Mouse (Mus musculus): ENCODE measurements at regions not wholly inside any gene's neighbourhood (a gene's known extent, or its start where the extent isn't known, plus 50 kb on each side); places are given as distances from the start of the nearest gene placed in this dataset.

DNA sequence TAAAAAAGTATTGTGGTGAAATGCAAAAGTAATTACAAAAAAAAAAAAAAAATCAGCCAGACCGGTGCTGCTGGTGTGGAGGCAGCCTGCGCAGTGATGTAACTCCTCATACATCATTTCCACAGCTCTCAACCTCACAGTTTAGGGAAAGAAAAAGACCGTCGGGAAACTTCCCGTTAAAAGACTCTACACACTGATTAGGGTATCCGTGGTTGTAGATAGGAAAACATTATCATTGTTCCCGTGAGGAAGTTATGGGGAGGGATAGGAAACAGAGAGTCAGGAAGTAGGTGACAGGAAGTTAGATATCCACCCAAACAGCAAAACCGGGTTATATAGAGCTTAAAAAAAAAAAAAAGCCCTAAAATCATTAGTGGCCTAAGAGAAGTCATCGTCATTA is 52.9 kb upstream of the Zfp64 start:
- intact Hi-C loops (cut with DNase I): no loop called here

DNA sequence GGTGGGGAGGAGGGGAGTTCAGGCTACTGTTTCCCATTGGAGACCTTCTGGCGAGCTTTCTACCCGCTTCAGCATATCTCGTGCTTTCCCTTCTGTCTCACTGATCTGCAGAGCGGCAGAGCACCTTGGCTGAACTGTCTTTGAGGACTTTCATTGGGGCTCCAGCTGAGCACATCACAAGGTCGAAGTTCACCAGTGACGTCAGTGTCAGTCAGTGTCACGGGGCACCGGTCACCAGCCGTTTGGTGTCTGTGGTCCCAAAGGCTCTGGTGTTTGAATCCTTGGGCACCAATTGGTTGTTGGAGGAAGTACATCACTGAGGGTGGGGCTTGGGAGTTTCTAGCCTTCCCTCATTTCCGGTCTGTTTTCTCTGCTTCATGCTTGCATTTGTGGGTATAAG is 51.2 kb upstream of the Zfp64 start:
- intact Hi-C loops (cut with DNase I): no loop called here
- no peak for DNase-seq (ENCODE audit: low spot score in 2 of 2)

More for the DNA sequence above, 52.9 kb upstream of the Zfp64 start:
- no peak for DNase-seq (ENCODE audit: low spot score in 2 of 2)

GRCm38 (mm10) chr2:169005810-169006209 is 50.4 kb upstream of the Zfp64 start:
- DNase-seq (ENCODE audit: low spot score in 2 of 2): no peak
- intact Hi-C loops (cut with DNase I): no loop called here

Small RNA genes lying in the stretch of these regions (microRNA-seq; reads per million reads assigned to microRNA genes)
- 0 reads per million in 2 experiments for gene Gm26469

Data from left cerebral cortex, postnatal 14 days (tissue).